Mouse (Mus musculus): ENCODE measurements at regions not wholly inside any gene's neighbourhood (a gene's known extent, or its start where the extent isn't known, plus 50 kb on each side); places are given as distances from the start of the nearest gene placed in this dataset.

DNA sequence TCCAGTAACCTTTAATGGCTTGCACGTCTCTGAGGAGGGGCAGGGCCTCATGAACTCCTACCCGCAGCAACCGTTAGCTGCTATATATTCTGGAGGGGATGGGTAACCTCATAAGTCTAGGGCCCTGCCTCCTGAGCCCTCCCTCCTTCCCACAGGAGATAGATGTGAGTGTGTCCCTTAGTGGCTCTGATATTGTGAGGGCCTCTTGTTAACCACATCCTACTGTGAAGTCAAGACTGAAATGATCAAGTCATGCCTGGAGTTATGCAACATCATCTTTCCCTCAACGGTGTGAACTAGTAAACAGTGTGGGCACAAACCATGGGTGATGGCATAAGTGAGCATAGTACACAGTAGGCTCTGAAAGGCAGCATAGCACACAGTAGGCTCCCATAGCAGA lies 255.8 kb upstream of the Sdk2 start:
- DNase-seq (ENCODE audit: low spot score): no peak

DNA sequence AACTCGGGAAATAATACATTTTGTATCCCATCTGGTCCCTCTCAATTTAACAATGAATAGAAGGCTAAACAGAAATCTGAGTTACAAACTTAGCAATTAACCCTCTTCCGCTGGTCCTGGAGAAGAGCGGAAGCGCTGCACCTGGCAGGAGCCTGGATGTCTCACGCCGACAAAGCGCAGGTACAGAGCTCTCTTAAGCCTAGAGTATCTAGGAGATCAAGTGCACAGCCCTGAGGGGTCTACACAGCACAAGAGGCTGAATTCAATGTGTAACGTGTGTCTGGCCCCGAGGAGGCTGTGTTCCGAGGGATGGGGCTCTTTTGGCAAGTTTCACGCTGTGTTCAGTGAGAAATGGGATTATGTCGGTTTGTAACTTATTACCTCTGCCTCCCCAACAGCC lies 255.1 kb upstream of the Sdk2 start:
- no peak for DNase-seq (ENCODE audit: low spot score)

DNA sequence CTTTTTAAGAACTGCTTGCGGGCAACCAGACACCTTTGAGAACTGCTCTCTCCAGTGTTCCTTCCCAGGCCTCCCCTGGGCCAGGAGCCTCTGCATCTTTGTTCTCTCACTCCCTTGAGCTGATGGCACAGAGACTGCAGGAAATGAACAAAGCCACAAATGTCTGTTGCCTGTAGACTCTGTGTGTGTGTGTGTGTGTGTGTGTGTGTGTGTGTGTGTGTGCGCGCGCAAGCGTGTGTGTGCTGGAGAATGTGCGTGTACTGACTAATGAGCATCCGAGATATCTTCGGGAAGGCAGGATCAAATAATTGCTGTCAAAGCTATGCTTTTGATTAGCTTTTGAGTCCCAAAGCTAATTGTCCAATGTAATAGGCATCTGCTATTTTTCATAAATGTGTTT lies 254.7 kb upstream of the Sdk2 start:
- DNase-seq (ENCODE audit: low spot score): no peak

DNA sequence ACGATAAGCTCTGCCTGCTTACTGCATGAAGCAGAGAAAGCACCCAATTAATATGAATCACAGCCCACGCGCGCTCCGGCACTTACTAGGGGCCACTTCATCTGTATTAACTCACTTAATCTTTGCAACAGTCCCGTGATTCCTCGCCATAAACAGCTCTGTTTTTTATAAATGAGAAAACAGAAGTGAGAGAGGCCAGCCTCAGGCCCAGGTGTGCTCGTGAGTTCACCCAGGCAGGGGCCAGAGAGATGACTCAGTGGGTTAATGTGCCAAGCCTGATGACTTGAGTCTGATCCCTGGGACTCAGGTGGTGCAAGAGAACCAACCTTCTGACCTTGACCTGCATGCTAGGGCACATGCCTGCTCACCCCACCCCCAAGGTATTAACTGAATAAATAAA lies 248.4 kb upstream of the Sdk2 start:
- no peak for DNase-seq (ENCODE audit: low spot score)

DNA sequence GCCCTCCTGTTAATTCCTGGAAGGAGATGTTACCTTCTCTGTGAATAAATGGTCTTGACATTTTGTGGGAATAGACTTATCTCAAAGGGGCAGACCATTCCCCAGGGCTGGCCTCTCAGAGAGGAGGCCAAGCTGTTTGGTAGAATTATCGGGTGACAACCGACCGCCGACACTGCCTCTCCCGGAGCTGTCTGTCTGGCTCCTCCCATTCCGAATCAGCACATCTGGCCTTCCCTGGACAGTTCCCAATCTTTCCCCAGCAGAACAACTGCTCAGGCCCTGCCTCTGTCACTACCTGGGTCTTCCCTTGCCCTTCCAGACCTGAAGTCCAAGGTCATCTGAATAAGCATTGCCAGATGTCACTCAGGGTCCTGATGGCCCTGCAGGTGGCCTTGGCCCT lies 246.8 kb upstream of the Sdk2 start:
- DNase-seq (ENCODE audit: low spot score): no peak

DNA sequence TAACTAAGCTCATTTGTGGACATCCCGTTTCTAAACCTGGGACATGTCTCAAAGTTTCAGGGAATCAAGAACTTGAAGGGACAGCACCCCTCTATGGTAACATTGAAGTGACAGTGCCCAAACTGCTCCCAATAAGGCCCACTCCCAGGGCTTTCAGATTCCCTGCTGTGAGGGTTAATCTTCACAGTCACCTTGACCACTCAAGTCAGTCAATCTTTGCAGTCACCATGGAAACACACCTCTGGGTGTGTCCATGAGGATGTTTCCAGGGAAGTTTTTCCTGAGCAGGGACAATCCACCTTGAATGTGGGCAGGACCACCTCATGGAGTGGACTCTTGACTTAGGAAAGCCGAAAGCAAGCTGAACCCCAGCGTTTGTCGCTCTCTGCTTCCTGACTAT lies 244.8 kb upstream of the Sdk2 start:
- no peak for DNase-seq (ENCODE audit: low spot score)

DNA sequence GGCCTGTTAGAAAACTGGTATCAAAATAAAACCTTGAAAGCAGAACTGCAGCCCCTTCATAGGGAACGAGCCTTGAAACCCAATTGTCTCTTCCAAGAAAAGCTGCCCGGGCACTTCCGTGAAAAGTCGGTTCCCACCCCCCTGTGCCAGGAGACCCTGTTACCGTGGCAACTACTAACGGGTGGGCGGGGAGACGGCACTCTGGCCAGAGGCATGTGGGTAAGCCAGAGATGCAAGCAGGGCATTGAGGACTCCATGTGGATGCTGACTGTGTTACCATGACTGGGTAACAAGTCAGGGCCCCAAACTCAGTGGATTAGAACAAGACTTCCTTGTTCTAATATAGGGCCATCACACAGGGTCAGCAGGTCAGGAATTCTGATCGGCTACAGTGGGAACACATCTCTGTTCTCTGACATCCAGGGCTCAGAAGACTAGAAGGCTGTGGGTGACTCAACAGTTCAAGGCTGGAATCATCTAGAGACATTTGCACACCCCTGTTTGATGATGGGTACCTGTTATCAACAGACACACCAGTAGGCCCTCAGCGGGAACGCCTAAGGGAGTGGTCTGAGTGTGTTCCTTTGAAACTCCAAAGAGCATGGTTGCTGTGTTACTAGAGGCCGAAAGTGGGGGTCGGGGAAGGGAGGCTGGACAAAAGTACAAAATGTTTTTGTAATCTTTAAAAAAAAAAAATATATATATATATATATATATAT lies 236.9 kb upstream of the Sdk2 start:
- peak; percentile 39 for DNase-seq (ENCODE audit: low spot score)

DNA sequence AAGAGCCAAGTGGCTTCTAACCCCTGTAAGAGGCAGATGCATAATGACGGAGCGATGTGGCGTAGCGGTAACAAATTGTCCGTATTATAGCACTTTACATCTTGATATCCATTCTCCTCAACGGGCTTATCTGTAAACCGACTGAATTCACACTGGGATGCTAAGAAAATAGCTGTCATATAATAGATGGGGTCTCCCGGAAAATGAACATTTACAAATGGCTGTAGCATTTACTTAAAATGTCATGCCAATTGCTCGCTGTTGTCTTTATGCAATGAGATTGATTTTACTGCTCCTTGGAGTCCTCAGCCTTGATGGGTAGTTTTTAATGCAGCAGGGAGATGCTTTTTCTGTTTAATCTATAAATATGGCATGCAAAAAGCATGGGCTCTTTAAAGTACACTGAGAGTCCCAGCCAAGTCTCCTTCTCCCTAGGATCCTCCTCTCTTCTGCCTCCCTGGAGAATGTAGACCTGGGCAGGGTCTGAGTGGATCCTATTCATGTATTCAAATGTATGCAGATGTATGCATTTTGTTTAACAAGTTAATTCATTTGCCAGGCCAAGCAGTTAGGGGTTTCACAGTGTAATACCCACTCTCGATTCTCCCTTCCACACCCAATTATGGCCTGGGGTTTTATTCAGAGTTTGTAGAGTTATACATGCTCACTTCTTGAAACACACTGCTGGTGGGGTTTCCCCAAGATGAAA lies 233.9 kb upstream of the Sdk2 start:
- no peak for DNase-seq (ENCODE audit: low spot score)

DNA sequence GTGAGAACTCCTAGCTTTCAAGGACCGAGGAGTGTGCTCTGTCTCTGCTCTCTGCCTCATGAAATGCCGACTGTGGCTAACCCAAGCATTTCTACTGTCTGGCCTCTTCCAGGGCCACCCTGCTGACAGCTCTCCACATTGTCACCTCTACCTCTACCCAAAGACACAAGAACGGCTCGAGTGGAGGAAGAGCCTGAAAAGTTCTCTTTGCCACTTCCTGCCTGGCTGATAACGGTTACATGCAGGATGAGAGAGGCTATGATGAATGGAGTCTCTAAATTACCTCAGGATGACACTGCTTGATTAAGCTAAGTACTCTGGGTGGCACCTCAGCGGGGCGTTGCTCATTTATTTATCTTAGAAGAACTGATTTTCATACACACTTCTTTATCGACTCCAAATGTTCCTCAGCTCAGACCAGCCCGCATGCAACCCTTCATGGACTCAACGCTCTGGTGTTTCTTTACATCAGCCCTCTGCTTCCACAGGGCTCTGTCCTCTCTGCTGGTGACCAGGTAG lies 230.0 kb upstream of the Sdk2 start:
- no peak for DNase-seq (ENCODE audit: low spot score)

DNA sequence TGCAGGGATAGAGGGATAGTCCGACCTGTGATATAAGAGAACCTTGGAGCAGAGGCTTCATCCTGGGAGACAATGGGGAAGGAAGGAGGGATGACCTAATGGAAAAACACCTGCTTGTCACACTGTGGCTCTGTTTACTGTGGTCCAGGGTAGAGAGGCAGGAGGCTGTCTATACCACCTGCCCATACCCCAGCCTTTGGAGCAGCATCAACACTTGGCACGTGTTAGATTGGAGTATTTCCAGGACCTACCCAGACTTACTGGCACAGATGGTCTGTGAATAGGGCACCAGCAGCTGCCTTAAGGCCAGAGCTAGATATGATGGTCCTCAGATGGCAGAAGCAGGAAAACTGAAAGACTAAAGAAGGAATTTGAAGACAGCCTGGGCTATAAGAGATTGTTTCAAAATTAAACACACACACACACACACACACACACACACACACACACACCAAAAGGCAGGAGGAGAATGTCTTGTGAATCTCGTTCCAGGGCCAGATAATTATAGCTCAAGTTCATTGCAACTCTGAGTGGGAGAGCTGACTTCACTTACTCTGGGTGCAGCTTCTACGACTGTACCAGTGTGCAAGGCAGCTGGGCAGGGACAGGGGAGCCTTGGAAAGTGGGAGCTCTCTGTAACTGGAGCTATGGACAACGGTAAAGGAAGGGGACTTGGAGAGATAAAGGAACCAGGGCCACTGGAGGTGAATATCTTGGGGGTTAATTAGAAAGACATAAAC lies 227.8 kb upstream of the Sdk2 start:
- DNase-seq (ENCODE audit: low spot score): no peak

DNA sequence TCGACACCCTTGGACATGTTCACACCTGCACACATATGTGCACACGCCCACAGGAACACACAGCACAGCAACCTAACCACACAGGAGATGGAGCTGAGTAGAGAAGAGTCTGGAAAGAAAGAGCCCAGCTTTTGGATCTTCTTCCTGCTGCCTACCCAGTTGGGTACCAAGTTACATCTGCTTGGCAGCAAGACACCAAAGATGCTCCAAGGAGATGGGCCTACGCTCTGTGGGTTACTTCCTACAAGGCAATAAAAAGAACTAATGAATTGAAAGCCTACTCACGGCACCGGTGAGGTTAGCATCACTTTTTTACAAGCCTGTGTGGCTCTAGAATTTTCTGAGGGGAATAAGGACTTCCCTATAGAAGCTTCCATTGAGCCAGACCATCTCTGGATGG lies 224.4 kb upstream of the Sdk2 start:
- no peak for DNase-seq (ENCODE audit: low spot score)

DNA sequence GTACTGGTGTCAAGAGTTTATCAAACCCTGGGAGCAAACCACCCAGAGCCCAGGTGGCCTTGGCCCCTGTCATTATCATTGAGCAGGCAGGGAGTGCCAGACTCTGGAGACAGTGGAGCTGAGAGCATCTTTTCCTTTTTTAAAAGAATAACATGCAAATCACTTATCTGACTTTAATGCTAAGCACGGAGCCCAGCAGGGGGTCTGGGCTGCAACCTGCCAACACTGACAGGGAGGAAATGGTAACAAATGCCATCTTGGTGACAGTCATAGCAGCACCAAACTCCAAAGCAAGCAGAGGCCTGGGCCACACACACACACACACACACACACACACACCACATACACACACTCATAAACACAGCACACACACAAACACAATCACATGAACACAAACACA lies 223.1 kb upstream of the Sdk2 start:
- DNase-seq (ENCODE audit: low spot score): no peak

DNA sequence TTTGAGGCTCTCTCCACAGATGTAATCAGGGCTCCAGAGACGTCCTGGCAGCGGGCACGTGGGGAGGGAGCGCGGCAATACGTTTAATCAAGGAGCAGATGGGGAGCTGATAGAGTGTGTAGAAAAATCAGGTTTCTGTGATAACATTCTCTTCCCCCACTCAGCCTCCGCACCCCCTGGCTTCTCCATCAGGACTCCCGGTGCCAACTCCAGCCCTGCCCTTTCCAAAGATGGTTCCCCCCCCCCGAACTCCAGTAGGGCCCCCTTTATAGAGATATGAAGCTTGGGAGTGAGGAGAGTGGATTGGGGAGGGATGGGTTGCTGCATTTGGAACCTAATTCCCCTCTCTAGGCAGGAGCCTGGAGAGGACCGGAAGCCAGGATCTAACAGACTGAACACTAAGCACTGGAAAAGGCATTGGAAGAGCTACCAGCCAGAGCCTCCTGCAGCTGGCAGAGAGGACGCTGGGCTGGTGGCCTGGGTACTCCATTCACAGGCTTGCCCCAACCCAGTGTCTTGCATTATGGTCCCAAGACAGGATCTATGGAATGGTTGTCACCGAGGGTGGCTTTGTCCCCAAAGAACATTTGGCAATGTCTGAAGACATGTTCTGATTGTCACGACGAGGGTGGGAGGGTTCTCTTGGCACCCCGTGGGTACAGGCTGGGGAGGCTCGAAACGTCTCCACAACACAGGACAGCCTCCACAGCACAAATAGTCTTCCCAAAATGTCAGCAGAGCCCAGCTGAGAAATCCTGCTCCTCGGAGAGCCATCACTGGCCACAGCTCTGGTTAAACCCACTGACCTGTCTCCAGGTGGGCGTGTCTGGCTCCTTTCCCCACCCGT lies 218.2 kb upstream of the Sdk2 start:
- no peak for DNase-seq (ENCODE audit: low spot score)

DNA sequence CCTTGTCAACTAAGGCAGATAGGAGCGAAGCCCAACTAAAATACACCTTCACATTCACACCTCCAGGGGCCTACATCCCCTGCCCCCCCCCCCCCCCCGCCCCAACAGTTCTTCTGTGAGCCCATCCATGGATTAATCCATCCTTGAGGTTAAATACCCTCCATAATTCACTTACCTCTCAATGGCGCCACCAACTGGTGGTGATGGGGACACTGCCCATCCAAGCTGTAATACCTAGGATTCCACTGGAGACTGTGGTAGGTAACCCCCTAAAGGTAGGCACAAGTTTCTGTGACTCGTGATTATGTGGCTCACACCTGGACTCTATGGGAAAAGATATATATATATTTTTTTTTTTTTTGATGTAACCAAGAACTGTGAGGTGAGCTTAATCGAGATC lies 216.4 kb upstream of the Sdk2 start:
- DNase-seq (ENCODE audit: low spot score): no peak

DNA sequence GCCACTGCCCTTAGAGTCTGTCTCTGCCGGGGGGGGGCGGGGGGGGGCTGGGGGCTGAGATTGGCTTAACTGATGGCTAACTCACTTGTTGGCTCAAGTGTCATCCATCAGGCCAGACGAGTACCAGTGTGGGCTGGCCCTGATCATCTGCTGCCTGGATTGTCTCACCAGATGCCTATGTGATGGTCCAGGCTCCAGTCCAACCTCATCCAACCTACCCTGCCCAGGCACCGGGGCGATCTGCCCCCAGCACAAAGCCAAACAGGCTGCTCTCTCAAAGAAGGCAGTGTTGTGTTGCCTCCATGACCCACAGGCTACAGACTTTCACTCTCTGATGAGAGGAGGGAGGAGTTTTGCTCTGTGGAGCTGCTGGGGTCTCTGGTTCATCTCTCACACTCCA lies 215.7 kb upstream of the Sdk2 start:
- DNase-seq (ENCODE audit: low spot score): no peak

DNA sequence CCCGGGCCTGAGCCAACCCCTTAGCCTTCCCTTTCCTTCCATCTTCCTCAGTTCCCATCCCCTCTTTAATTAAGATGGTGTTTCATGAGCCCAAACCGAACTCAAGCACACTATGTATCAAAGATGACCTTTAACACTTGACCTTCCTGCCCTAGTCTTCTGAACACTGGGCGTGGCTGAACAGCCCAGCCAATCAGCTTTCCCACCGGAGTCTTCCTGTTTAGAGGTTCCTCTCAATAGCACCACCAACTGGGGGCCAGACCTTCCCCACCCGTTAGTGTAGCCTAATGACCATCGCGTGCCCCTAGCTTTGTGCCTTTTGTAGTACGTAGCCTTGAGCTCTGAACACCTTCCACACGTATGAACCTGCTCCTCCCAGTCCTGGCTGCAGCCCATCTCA lies 215.0 kb upstream of the Sdk2 start:
- DNase-seq (ENCODE audit: low spot score): no peak

DNA sequence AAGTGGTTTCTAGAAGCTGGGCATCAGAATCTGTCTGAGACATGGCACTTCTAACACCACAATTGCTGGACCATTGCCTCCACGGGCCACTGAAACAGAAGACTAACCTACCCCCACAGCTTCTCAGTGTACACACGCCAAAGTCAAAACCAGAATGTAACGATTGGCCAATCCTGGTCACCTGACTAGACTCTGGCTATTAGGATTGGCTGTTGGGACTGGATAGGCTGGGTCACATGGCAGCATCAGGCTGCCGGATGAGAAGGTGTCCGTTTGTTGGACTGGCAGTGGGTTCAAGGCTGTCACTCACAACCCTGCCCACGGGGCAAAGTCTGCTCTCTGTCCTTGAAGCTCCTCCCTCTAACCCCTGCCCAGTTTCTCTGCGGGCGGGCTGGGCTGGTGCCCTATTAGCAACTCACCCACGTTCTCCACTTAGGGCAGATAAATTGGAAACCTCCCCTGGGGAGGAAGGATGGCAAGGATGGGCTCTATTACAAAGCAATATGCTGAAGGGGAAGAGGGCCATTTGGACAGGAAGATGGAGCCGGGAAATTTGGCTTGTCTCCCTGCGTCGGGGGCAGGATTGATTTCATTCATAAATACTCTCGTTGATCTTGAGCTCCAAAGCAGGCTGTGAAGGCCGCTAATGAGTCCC lies 214.3 kb upstream of the Sdk2 start:
- DNase-seq (ENCODE audit: low spot score): no peak

DNA sequence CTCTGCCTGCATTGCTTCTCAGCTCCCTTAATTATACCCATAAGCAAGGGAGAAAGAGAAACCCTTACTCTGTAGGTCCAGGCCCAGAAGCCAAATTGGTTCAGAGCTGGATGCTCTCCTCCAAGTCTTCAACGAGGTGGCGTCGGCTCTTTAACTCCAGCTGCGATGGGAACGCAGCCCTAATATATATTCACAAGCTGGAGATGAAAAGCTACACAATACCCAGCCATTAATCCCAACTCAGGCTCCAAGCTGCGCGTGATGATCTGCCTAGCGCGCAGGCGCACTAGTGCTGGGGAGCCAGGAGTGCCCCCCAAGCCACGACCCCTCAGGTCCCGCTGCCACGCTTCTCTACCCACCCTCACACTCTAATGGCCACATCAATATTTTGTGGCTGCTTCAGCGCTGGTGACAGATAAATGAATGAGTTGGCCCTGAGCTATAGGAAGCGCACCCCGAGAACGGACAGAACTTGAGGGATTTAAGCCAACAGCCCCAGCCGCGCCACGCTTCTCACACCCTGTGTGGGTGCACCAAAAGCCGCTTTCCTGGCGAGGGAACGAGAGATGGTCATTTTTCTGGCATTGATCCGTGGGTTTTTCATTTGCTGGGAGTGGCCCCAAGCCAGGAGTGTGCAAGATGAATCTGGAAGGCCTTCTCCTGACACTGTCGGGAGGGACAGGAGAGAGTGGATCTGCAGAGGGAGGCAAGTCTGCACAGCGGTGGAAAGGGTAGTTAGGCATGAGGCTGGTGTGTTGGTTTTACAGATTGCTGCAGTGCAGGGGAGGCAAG lies 210.9 kb upstream of the Sdk2 start:
- DNase-seq (ENCODE audit: low spot score): no peak

DNA sequence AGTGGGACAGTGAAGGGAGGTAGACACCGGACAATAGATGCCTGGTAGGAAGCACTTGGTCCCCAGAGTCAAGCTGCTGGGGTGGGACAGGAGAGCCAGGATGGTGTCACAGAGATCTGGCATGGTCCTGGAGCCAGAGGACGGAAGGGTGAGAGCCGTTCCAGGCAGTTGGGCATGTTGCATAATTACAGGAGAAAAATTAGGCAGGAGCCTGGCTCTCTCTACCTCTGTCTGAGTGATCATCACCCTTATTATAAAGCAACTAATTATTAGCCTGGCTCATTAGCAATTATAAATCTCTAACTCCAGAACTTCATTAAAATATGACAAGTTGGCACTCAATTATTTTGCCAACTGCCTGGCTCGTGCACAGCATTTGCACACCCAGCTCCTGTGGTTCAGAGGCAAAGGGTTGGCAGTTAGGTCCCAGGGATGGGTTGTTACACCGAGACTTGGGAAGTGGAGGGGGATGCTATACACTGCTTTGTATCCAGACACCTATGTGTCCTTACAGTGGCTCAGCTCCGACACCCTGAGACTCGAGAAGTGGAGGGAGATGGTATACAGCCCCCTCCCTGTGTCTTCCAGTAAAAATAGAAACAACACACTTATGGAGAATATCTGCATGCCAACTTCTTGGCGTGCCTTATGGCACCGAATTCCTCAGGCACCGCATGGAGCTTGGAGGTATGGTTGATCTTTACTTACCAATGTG lies 203.7 kb upstream of the Sdk2 start:
- no peak for DNase-seq (ENCODE audit: low spot score)

DNA sequence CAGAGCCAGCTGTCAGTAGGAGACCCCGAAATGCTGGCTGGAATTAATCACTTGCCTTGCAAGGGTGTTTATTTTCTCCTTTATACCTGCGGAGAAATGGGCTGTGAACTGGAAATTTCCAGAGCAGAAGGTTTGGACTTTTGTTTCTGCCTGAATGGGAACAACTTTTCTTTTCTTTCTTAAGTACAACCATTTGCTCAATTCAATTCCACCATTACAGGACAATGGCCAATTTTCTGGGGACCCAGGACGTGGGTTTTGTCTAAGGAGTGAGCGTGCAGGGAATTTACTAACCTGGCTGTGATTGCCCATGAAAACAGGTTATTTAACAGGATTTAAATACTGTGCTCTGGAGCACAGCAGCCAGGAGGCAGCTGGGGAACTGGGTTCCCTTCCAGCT lies 195.1 kb upstream of the Sdk2 start:
- DNase-seq (ENCODE audit: low spot score): no peak
